25 mouse cellular contexts compared by ENCODE assay signal in genomic region chr1:82631169-82631792, GRCm38 (mm10). TPM values are rescaled to one million over a fixed set of nuclear protein-coding genes. Genes with fewer than 3 reads are reported as not detected.
"Had no signal": no experiment of that assay in that cellular context is flagged by ENCODE, and none has a peak within 500 bp of the region (broad histone marks: within the 10 kb centered on the region; RNA-seq: fewer than 3 reads in every experiment).

No protein-coding gene starts in this region.

- H3K27me3 ChIP-seq: limb, embryonic 13.5 days; liver, embryonic 12.5 days; liver, embryonic 15.5 days; lung, embryonic 15.5 days; midbrain, embryonic 13.5 days; neural tube, embryonic 13.5 days; stomach, embryonic 15.5 days had no signal

- H3K4me3 ChIP-seq: layer of hippocampus, adult 2 months; limb, embryonic 10.5 days; limb, embryonic 13.5 days; liver, embryonic 12.5 days; liver, embryonic 15.5 days; lung, embryonic 15.5 days; megakaryocyte, embryonic 14.5 days; midbrain, embryonic 10.5 days; midbrain, embryonic 13.5 days; myocyte; neural tube, embryonic 13.5 days; stomach, embryonic 15.5 days had no signal

- DNase-seq: kidney, postnatal 14 days; layer of hippocampus, adult 9-11 months; liver; lung, adult 18-20 months; lung, postnatal 10 days; lung, postnatal 36 days; retina, postnatal 1 day; right cerebral cortex, postnatal 25 days; spleen, adult 18-20 months; thymus, postnatal 25 days had no signal

- ATAC-seq: liver, embryonic 12.5 days; midbrain, embryonic 13.5 days; midbrain, embryonic 16.5 days had no signal

- H3K27ac ChIP-seq: layer of hippocampus, adult 2 months; limb, embryonic 10.5 days; limb, embryonic 13.5 days; liver, embryonic 12.5 days; liver, embryonic 15.5 days; lung, embryonic 15.5 days; midbrain, embryonic 10.5 days; midbrain, embryonic 13.5 days; neural tube, embryonic 13.5 days; stomach, embryonic 15.5 days had no signal

- H3K9me3 ChIP-seq: limb, embryonic 10.5 days; limb, embryonic 13.5 days; liver, embryonic 12.5 days; liver, embryonic 15.5 days; lung, embryonic 15.5 days; megakaryocyte, embryonic 14.5 days; midbrain, embryonic 10.5 days; midbrain, embryonic 13.5 days; neural tube, embryonic 13.5 days; stomach, embryonic 15.5 days had no signal

- H3K9ac ChIP-seq: limb, embryonic 13.5 days; liver, embryonic 12.5 days; liver, embryonic 15.5 days; lung, embryonic 15.5 days; midbrain, embryonic 13.5 days; neural tube, embryonic 13.5 days; stomach, embryonic 15.5 days had no signal

- H3K4me2 ChIP-seq: limb, embryonic 13.5 days; liver, embryonic 12.5 days; liver, embryonic 15.5 days; lung, embryonic 15.5 days; midbrain, embryonic 13.5 days; neural tube, embryonic 13.5 days; stomach, embryonic 15.5 days had no signal

- H3K4me1 ChIP-seq: limb, embryonic 10.5 days; limb, embryonic 13.5 days; midbrain, embryonic 10.5 days; stomach, embryonic 15.5 days had no signal

- H3K36me3 ChIP-seq: limb, embryonic 10.5 days; limb, embryonic 13.5 days; liver, embryonic 12.5 days; liver, embryonic 15.5 days; lung, embryonic 15.5 days; midbrain, embryonic 10.5 days; midbrain, embryonic 13.5 days; neural tube, embryonic 13.5 days; stomach, embryonic 15.5 days had no signal

RNA-seq across cellular contexts. Expression of gene Col4a3, which starts 44.6 kb away (rescaled TPM):
- total RNA-seq: monocyte, adult 5-6 weeks; neutrophil, adult 5-6 weeks had no signal

RNA-seq across cellular contexts. Expression of gene Col4a4, which starts 44.6 kb away (rescaled TPM):
- total RNA-seq: monocyte, adult 5-6 weeks; neutrophil, adult 5-6 weeks had no signal
